Mouse (Mus musculus) monocyte, adult 59 days (primary cell): Measurements from ENCODE around the gene Aars2. TPM values are rescaled to one million over a fixed set of nuclear protein-coding genes. Genes with fewer than 3 reads are reported as not detected.

Experiments
- total RNA-seq, 2 experiments: library from RNA; stranded (reverse); gene quantifications; one replicate each; pipeline ENCODE4 v1.2.4; 2023

Aars2 gene
- total RNA-seq: 1 to 10 TPM; 8.9 TPM

GRCm38 (mm10) chr17:45506700-45507189 is at the start of gene Aars2:
TSS of gene Aars2 (plus strand) at chr17:45506841.

DNA sequence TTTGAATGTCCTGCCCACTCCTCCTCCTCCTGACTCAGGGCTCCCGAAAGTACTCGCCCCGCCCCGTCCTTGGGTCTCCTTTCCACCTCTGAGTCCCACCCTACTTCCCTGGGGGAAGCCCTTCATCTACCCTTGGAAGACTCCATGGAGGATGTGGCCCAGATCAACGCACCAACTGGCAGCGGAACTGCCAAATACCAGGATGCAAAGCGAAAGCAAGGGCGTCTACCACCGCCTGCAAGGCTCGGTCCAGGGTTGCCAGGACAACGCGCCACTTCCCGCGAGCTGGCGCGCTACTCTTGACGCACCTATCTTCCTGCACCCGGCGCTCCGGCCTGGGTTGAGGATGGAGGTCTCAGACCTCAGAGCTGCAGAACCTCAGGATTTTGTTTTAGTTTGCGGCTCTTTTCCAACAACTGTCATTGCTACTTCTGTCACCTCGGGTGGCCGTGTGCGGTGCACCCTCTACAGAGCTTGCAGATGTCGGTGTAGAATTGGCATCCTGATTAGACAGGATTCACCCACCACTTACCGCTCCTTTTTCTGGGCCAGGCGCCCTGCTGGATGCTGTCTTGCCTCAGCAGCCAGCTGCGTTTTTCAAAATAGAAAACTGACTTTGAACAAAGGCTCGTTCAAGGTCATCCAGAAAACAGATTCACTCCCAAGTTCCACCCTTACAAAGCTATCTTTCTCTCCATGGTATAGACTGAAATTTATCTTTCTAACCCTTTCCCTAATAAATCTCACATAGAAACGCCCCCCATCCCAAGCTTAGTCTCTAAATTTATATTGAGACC is 31.8 kb upstream of the Aars2 start, which contains the start of gene Spats1:
Gene Spats1, minus strand, starts transcription at position 747 of the 797 bp plus-strand sequence.

GRCm38 (mm10) chr17:45523263-45523662 is 16.6 kb downstream of the Aars2 start, which contains the start of gene Tcte1:
TSS of gene Tcte1 (plus strand) at chr17:45523434.

GRCm38 (mm10) chr17:45549617-45550181 is 43.1 kb downstream of the Aars2 start, which contains the start of gene Tmem151b:
TSS of gene Tmem151b (minus strand) at chr17:45549677.

DNA sequence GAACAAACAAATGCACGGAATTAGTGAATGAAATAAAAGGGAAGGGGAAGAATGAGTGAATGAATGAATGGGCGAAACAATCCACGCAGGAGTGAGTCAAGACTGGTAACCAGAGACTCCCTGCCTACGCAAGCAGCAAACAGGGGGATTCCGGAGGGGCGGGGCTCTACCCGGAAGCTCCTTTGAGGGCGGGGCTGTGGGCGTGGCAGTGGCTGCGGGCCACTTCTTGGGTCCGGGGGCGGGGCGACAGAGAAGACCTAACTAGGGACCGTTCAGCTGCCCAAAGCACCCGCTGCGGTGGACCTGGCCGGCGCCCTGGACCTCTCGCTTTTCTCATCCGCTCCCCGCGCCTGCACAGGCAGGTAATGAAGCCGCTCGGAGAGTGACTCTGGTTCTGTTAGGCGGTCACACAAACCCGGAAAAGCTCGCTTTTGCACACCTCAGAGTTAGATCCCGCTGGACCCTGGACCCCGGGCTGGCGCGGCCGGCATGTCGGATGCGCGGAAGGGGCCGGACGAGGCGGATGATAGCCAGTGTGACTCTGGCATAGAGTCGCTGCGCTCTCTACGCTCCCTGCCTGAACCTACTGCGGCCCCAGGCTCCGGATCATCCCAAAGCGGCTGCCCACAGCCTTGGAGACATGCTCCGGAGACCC is 48.9 kb downstream of the Aars2 start, which contains the start of gene Nfkbie:
Gene Nfkbie, plus strand, starts transcription at position 252 of the 655 bp plus-strand sequence.

GRCm38 (mm10) chr17:45563655-45564530 is 57.3 kb downstream of the Aars2 start, which contains the start of gene Slc35b2:
TSS of gene Slc35b2 (plus strand) at chr17:45563874.

Other genes with a start within 250 kb of the Aars2 start
- gene Cdc5l, start 73.1 kb upstream of the Aars2 start, total RNA-seq: 10 to 100 TPM; 77.3 to 78.2 TPM
- not detected for gene Spats1, start 31.4 kb upstream of the Aars2 start, total RNA-seq
- gene Tcte1, start 16.6 kb downstream of the Aars2 start, total RNA-seq: not detected
- gene Tmem151b, start 42.8 kb downstream of the Aars2 start, total RNA-seq: under 1 TPM; 0.09 to 0.18 TPM
- gene Nfkbie, start 48.9 kb downstream of the Aars2 start, total RNA-seq: 100 to 1,000 TPM; 172 to 190 TPM
- gene Slc35b2, start 57.0 kb downstream of the Aars2 start, total RNA-seq: 10 to 100 TPM; 74.0 to 90.3 TPM
- 100 to 1,000 TPM; 744 to 768 TPM for gene Hsp90ab1, start 66.4 kb downstream of the Aars2 start, total RNA-seq
- 100 to 1,000 TPM; 103 to 113 TPM for gene Slc29a1, start 92.8 kb downstream of the Aars2 start, total RNA-seq
- gene Mymx, start 95.3 kb downstream of the Aars2 start, total RNA-seq: not detected
- 1 to 10 TPM; 1.2 to 2.0 TPM for gene Capn11, start 152.5 kb downstream of the Aars2 start, total RNA-seq
- 10 to 100 TPM; 47.5 to 51.1 TPM for gene Mrpl14, start 179.5 kb downstream of the Aars2 start, total RNA-seq
- 10 to 100 TPM; 34.6 to 34.9 TPM for gene Tmem63b, start 180.1 kb downstream of the Aars2 start, total RNA-seq
- not detected for gene 1600014C23Rik, start 227.0 kb downstream of the Aars2 start, total RNA-seq